Mouse (Mus musculus) ES-E14 (cell line): ENCODE measurements at regions not wholly inside any gene's neighbourhood (a gene's known extent, or its start where the extent isn't known, plus 50 kb on each side); places are given as distances from the start of the nearest gene placed in this dataset.
"Not testable (repeated sequence)": the region's sequence is repeated elsewhere in the genome, so short reads cannot be mapped to it uniquely, and the experiment has no call there.

Experiments
- DNase-seq: peaks from one replicate; pipeline ENCODE4 v3.0.0-alpha.2; 2013; ENCODE audit warnings: low read depth, low spot score
- H3K27ac ChIP-seq: 2 replicates; pipeline ENCODE4 v1.5.1; 2012; ENCODE audit warnings: low read depth, mild to moderate bottlenecking, low read length, moderate library complexity, mixed read lengths; ENCODE audit not compliant: poor library complexity, insufficient read depth, severe bottlenecking
- H3K36me3 ChIP-seq: 2 replicates; pipeline ENCODE4 v1.6.1; 2012; ENCODE audit warnings: mild to moderate bottlenecking, low read length, moderate library complexity, mixed read lengths; ENCODE audit not compliant: control insufficient read depth, poor library complexity, insufficient read depth, severe bottlenecking
- H3K4me1 ChIP-seq, 2 experiments: fragments of 150-350 bp in 1 of 2; sonication (generic) in 1 of 2; 2 replicates each; pipeline ENCODE4 v1.6.1; 2012; ENCODE audit warnings: low read length in 2 of 2, mild to moderate bottlenecking in 1 of 2, mixed read lengths in 1 of 2; ENCODE audit not compliant: control insufficient read depth in 2 of 2, insufficient read depth in 2 of 2, poor library complexity in 1 of 2
- H3K4me3 ChIP-seq, 2 experiments: fragments of 150-350 bp in 1 of 2; sonication (generic) in 1 of 2; 2 replicates each; pipeline ENCODE4 v1.5.1; 2012; ENCODE audit warnings: low read length in 2 of 2, low read depth in 1 of 2, mild to moderate bottlenecking in 1 of 2, mixed read lengths in 1 of 2; ENCODE audit not compliant: insufficient read depth in 1 of 2, poor library complexity in 1 of 2, severe bottlenecking in 1 of 2
- H3K9ac ChIP-seq: 2 replicates; pipeline ENCODE4 v1.6.1; 2012; ENCODE audit warnings: low read depth, mild to moderate bottlenecking, low read length, mixed read lengths; ENCODE audit not compliant: poor library complexity, insufficient read depth, severe bottlenecking
- H3K9me3 ChIP-seq: fragments of 150-350 bp; sonication (generic); 2 replicates; pipeline ENCODE4 v1.6.1; 2012; ENCODE audit warnings: low read depth, mild to moderate bottlenecking, low read length; ENCODE audit not compliant: control insufficient read depth, insufficient read depth
- CHD2 ChIP-seq: IDR thresholded peaks from 2 replicates; pipeline ENCODE4 v1.6.1; 2014; ENCODE audit warnings: mild to moderate bottlenecking, low read depth, low read length, inconsistent platforms
- HCFC1 ChIP-seq: IDR thresholded peaks from 2 replicates; pipeline ENCODE4 v1.6.1; 2012; ENCODE audit warnings: low read length, inconsistent platforms, borderline replicate concordance; ENCODE audit not compliant: insufficient read depth
- MAFK ChIP-seq: IDR thresholded peaks from 2 replicates; pipeline ENCODE4 v1.6.1; 2014; ENCODE audit warnings: mild to moderate bottlenecking, low read depth, low read length, inconsistent platforms; ENCODE audit not compliant: insufficient read depth
- ZC3H11A ChIP-seq: IDR thresholded peaks from 2 replicates; pipeline ENCODE4 v1.6.1; 2012; ENCODE audit warnings: low read depth, mild to moderate bottlenecking, inconsistent platforms, low read length, borderline replicate concordance
- ZNF384 ChIP-seq: IDR thresholded peaks from 2 replicates; pipeline ENCODE4 v1.6.1; 2012; ENCODE audit warnings: low read depth, low read length, inconsistent platforms
- in situ Hi-C, 2 experiments: fragments of 600-800 bp; cut with MboI; formaldehyde crosslinking; loops; one replicate each; pipeline ENCODE4 v1.15.1; 2025; ENCODE audit warnings: low sequenced_read_pairs in 2 of 2, inconsistent platforms in 1 of 2; ENCODE audit not compliant: unreplicated experiment in 2 of 2

GRCm38 (mm10) chr16:26860566-26860965 is 130.9 kb downstream of the Gmnc start:
- TF ChIP-seq MAFK, result no peak
- TF ChIP-seq CHD2, result no peak
- no peak for TF ChIP-seq HCFC1
- no peak for TF ChIP-seq ZC3H11A
- no peak for TF ChIP-seq ZNF384
- in situ Hi-C loops, result no loop called here

GRCm38 (mm10) chr16:26849191-26849590 is 142.3 kb downstream of the Gmnc start:
- H3K9ac ChIP-seq, result no peak overlapping the region
- no peak for TF ChIP-seq HCFC1
- H3K9me3 ChIP-seq, result no peaks in the 10 kb centered on the region
- in situ Hi-C loops, result no loop called here
- H3K36me3 ChIP-seq, result no peaks in the 10 kb centered on the region
- no peaks in the 10 kb centered on the region for H3K4me1 ChIP-seq
- no peak for DNase-seq
- H3K4me3 ChIP-seq, result no peak overlapping the region
- H3K27ac ChIP-seq, result no peak overlapping the region

More at GRCm38 (mm10) chr16:26860566-26860965, 130.9 kb downstream of the Gmnc start:
- no peaks in the 10 kb centered on the region for H3K4me1 ChIP-seq
- no peak for DNase-seq
- no peaks in the 10 kb centered on the region for H3K9me3 ChIP-seq
- no peak overlapping the region for H3K9ac ChIP-seq
- H3K36me3 ChIP-seq, result no peaks in the 10 kb centered on the region
- H3K27ac ChIP-seq, result no peak overlapping the region
- no peak overlapping the region for H3K4me3 ChIP-seq

- no peaks in the 10 kb centered on the region for H3K9me3 ChIP-seq
- H3K4me1 ChIP-seq, result no peaks in the 10 kb centered on the region
- no peak for DNase-seq
- no peaks in the 10 kb centered on the region for H3K36me3 ChIP-seq
- H3K9ac ChIP-seq, result no peak overlapping the region
- in situ Hi-C loops, result no loop called here
- H3K27ac ChIP-seq, result no peak overlapping the region
- H3K4me3 ChIP-seq, result no peak overlapping the region
- TF ChIP-seq ZC3H11A, result no peak
- TF ChIP-seq CHD2, result no peak
- TF ChIP-seq HCFC1, result no peak
- TF ChIP-seq ZNF384, result no peak
- TF ChIP-seq MAFK, result no peak
Observed at GRCm38 (mm10) chr16:26827006-26827405, 164.4 kb downstream of the Gmnc start.

- in situ Hi-C loops, H3K9ac ChIP-seq: not testable (repeated sequence)
Observed at GRCm38 (mm10) chr16:26811201-26811600, 180.3 kb downstream of the Gmnc start.

GRCm38 (mm10) chr16:26805426-26805825 is 186.0 kb downstream of the Gmnc start:
- no peak overlapping the region for H3K27ac ChIP-seq
- H3K4me1 ChIP-seq, result no peaks in the 10 kb centered on the region
- H3K9ac ChIP-seq, result no peak overlapping the region
- no peaks in the 10 kb centered on the region for H3K9me3 ChIP-seq
- TF ChIP-seq HCFC1 (no peak), CHD2 (no peak), ZNF384 (no peak), ZC3H11A (no peak), MAFK (no peak)
- DNase-seq, result no peak
- no peak overlapping the region for H3K4me3 ChIP-seq
- no peaks in the 10 kb centered on the region for H3K36me3 ChIP-seq
- in situ Hi-C loops, result no loop called here

More at GRCm38 (mm10) chr16:26811201-26811600, 180.3 kb downstream of the Gmnc start:
- DNase-seq, H3K4me1 ChIP-seq, H3K9me3 ChIP-seq, H3K27ac ChIP-seq, H3K36me3 ChIP-seq, H3K4me3 ChIP-seq: not testable (repeated sequence)
